Mouse (Mus musculus) embryo, embryonic 10.5 days (tissue): ENCODE measurements around the gene Ubd.
"Not testable (repeated sequence)": the region's sequence is repeated elsewhere in the genome, so short reads cannot be mapped to it uniquely, and the experiment has no call there.

Experiments
- DNase-seq: peaks from one replicate; pipeline ENCODE4 v3.0.0-alpha.2; 2015; ENCODE audit warnings: low spot score

Ubd gene

GRCm38 (mm10) chr17:37193656-37194055 lies at the start of gene Ubd:
TSS of gene Ubd (plus strand) at chr17:37193892.
- DNase-seq = no peak

- DNase-seq = no peak
These were observed 32.3 kb upstream of the Ubd start, which contains the start of gene Olfr93 for GRCm38 (mm10) chr17:37161394-37161793. TSS of gene Olfr93 (minus strand) at chr17:37161494.

- no peak for DNase-seq
These were observed 8.2 kb upstream of the Ubd start for GRCm38 (mm10) chr17:37185474-37185873.

GRCm38 (mm10) chr17:37190711-37191110 lies 3.0 kb upstream of the Ubd start:
- DNase-seq = peak; percentile 55

GRCm38 (mm10) chr17:37193032-37193431 lies 660 bp upstream of the Ubd start:
- DNase-seq = no peak

GRCm38 (mm10) chr17:37194782-37195181 lies 1.1 kb downstream of the Ubd start:
- DNase-seq = no peak

GRCm38 (mm10) chr17:37196845-37197724 lies 3.4 kb downstream of the Ubd start:
- peak; percentile 71 for DNase-seq

DNA sequence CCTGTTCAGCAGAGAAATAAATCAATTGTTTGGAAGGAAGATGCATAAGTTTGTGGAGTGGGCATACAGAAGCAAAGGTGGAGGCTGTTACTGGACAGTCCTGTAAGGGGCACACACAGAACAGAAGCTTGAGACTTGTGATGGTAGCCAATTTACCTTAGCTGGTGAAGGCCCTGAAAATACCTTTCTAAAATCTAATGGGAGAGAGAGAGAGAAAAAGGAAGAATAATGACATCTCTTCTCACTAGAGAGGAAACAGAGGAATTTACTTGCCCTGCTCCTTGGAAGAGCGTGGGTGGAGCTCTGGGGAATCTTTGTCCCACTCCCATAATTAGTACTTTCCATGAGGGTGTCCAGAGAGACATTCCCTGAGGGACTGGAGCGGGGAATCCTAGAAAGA lies 7.2 kb downstream of the Ubd start, which contains the start of gene Olfr94:
Gene Olfr94, minus strand, starts transcription at position 101 of the 400 bp plus-strand sequence.
- no peak for DNase-seq

- DNase-seq = peak; percentile 92
These were observed 9.7 kb downstream of the Ubd start for GRCm38 (mm10) chr17:37203206-37203916.

- DNase-seq = no peak
These were observed 10.2 kb downstream of the Ubd start for GRCm38 (mm10) chr17:37203917-37204236.

GRCm38 (mm10) chr17:37210884-37211768 lies 17.4 kb downstream of the Ubd start:
- DNase-seq = peak; percentile 14

GRCm38 (mm10) chr17:37213018-37213417 lies 19.3 kb downstream of the Ubd start, which contains the start of gene Olfr95:
TSS of gene Olfr95 (minus strand) at chr17:37213118.
- DNase-seq = no peak

DNA sequence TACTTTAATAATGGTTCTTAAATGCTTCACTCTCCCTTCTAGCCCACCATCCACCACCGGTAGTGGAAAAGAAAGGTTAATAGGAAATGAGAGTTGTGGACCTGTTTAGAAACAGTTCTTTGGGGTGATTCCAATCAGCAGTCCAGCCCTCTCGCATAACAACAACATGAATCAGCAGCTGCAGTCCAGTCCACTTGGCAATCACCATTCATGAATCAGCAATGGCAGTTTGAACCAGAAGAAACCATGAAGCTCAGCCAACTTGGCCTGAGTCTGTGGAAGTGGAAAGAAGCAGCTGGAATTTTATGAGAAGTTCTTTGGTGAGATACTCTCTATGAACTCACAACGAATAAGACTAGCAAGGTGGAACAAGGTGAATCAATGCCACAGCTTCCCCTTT lies 24.8 kb downstream of the Ubd start:
- DNase-seq = no peak

- DNase-seq = no peak
These were observed 26.2 kb downstream of the Ubd start, which contains the start of gene Olfr96 for GRCm38 (mm10) chr17:37219846-37220245. TSS of gene Olfr96 (plus strand) at chr17:37220146.

- peak; percentile 8 for DNase-seq
These were observed 28.2 kb downstream of the Ubd start for GRCm38 (mm10) chr17:37221879-37222278.

DNA sequence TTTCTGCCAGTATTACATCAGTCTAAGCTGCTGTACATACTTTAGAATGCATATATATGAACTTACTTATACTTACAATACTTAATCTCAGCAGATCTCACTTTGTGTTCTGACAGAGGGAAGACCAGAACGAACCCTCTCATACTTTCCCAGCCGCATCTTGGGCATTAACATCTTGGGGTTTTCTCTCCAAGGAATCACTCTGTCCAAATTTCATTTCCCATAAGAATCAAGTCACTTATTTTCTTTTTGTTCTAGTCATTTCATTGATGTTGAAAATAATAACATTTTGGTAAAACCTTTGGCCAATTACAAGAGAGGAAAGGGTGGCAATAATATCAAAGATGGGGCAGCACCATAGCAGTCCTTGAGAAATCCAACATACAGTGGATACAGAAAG lies 43.5 kb downstream of the Ubd start, which contains the start of gene Olfr97:
Gene Olfr97, minus strand, starts transcription at position 101 of the 400 bp plus-strand sequence.
- not testable (repeated sequence) for DNase-seq

DNA sequence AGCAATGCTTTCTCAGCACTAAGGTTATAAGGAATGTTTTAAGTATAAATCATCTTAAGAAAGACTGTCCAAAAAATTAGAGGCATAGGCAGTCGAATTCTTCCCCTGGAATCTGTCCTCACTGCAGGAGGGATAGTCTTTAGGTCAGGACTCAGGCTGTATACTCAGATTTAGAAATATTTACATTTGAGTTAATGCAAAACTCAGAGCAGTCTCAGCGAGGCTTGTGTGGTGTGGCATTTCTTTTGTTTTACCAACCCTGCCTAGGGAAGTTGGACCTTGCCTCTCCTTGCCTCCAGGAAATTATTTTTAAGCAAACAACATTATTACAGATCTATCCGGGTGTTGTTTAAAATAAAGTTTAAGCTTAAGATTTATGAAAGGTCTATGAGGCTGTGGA lies 48.5 kb downstream of the Ubd start:
- no peak for DNase-seq
